Mouse (Mus musculus): ENCODE measurements at regions not wholly inside any gene's neighbourhood (a gene's known extent, or its start where the extent isn't known, plus 50 kb on each side); places are given as distances from the start of the nearest gene placed in this dataset.

GRCm38 (mm10) chr14:102118166-102118565 lies 388.4 kb downstream of the Lmo7 start:
- no peaks in the 10 kb centered on the region for H3K27me3 ChIP-seq (ENCODE audit: low read depth, poor library complexity, severe bottlenecking)
- H3K9me3 ChIP-seq (replicated peaks), result no peaks in the 10 kb centered on the region
- H3K36me3 ChIP-seq, result no peaks in the 10 kb centered on the region
- H3K4me1 ChIP-seq, result no peaks in the 10 kb centered on the region; the same call in 1 of the 2 replicates
- H3K27ac ChIP-seq, result no peak overlapping the region
- DNase-seq (ENCODE audit: low spot score), result no peak
- no peak overlapping the region for H3K4me3 ChIP-seq
- 96% methylated on average over 3 of the region's 3 CpGs for WGBS

GRCm38 (mm10) chr14:102106165-102106564 lies 376.4 kb downstream of the Lmo7 start:
- no peak overlapping the region for H3K27ac ChIP-seq
- H3K36me3 ChIP-seq, result no peaks in the 10 kb centered on the region
- H3K9me3 ChIP-seq (replicated peaks), result no peaks in the 10 kb centered on the region
- H3K4me3 ChIP-seq, result no peak overlapping the region
- 0 out of 2 replicates have a peak, but pooled peaks cover 9% of the 10 kb centered on the region for H3K4me1 ChIP-seq
- DNase-seq (ENCODE audit: low spot score), result no peak
- 84% methylated on average over 3 of the region's 3 CpGs for WGBS
- no peaks in the 10 kb centered on the region for H3K27me3 ChIP-seq (ENCODE audit: low read depth, poor library complexity, severe bottlenecking)

- Histone ChIP-seq H3K4me1 (no peaks in the 10 kb centered on the region), H3K27ac (no peak overlapping the region), H3K36me3 (no peaks in the 10 kb centered on the region), H3K27me3 (ENCODE audit: low read depth, poor library complexity, severe bottlenecking) (no peaks in the 10 kb centered on the region), H3K4me3 (no peak overlapping the region), H3K9me3 (replicated peaks) (no peaks in the 10 kb centered on the region)
- no peak for DNase-seq (ENCODE audit: low spot score)
- 89% methylated on average over 1 of the region's 1 CpGs for WGBS
These were observed 364.3 kb downstream of the Lmo7 start for GRCm38 (mm10) chr14:102094105-102094504.

GRCm38 (mm10) chr14:102092557-102092956 lies 362.8 kb downstream of the Lmo7 start:
- Histone ChIP-seq H3K27me3 (ENCODE audit: low read depth, poor library complexity, severe bottlenecking) (no peaks in the 10 kb centered on the region), H3K27ac (no peak overlapping the region), H3K4me3 (no peak overlapping the region), H3K36me3 (no peaks in the 10 kb centered on the region), H3K4me1 (no peaks in the 10 kb centered on the region), H3K9me3 (replicated peaks) (no peaks in the 10 kb centered on the region)
- 83% methylated on average over 6 of the region's 6 CpGs for WGBS
- no peak for DNase-seq (ENCODE audit: low spot score)

- no peaks in the 10 kb centered on the region for H3K4me1 ChIP-seq
These were observed 319.2 kb downstream of the Lmo7 start for GRCm38 (mm10) chr14:102048932-102049331.

GRCm38 (mm10) chr14:102048485-102048884 lies 318.7 kb downstream of the Lmo7 start:
- WGBS, result 93% methylated on average over 1 of the region's 3 CpGs
- DNase-seq (ENCODE audit: low spot score), result no peak
- no peaks in the 10 kb centered on the region for H3K36me3 ChIP-seq

More at GRCm38 (mm10) chr14:102048932-102049331, 319.2 kb downstream of the Lmo7 start:
- Histone ChIP-seq H3K27ac (no peak overlapping the region), H3K36me3 (no peaks in the 10 kb centered on the region), H3K27me3 (ENCODE audit: low read depth, poor library complexity, severe bottlenecking) (no peaks in the 10 kb centered on the region), H3K9me3 (replicated peaks) (no peaks in the 10 kb centered on the region), H3K4me3 (no peak overlapping the region)
- no peak for DNase-seq (ENCODE audit: low spot score)
- 16% methylated on average over 3 of the region's 3 CpGs for WGBS

GRCm38 (mm10) chr14:102038145-102038544 lies 308.4 kb downstream of the Lmo7 start:
- no peak for DNase-seq (ENCODE audit: low spot score)
- WGBS, result 87% methylated on average over 2 of the region's 2 CpGs
- no peaks in the 10 kb centered on the region for H3K27me3 ChIP-seq (ENCODE audit: low read depth, poor library complexity, severe bottlenecking)
- H3K9me3 ChIP-seq (replicated peaks), result no peaks in the 10 kb centered on the region
- no peaks in the 10 kb centered on the region for H3K36me3 ChIP-seq
- H3K4me3 ChIP-seq, result no peak overlapping the region
- no peak overlapping the region for H3K27ac ChIP-seq
- no peaks in the 10 kb centered on the region for H3K4me1 ChIP-seq

More at GRCm38 (mm10) chr14:102048485-102048884, 318.7 kb downstream of the Lmo7 start:
- Histone ChIP-seq H3K27ac (no peak overlapping the region), H3K9me3 (replicated peaks) (no peaks in the 10 kb centered on the region), H3K4me3 (no peak overlapping the region), H3K27me3 (ENCODE audit: low read depth, poor library complexity, severe bottlenecking) (no peaks in the 10 kb centered on the region), H3K4me1 (no peaks in the 10 kb centered on the region)

GRCm38 (mm10) chr14:102037487-102037886 lies 307.7 kb downstream of the Lmo7 start:
- Histone ChIP-seq H3K4me3 (no peak overlapping the region), H3K27me3 (ENCODE audit: low read depth, poor library complexity, severe bottlenecking) (no peaks in the 10 kb centered on the region), H3K9me3 (replicated peaks) (no peaks in the 10 kb centered on the region), H3K27ac (no peak overlapping the region), H3K36me3 (no peaks in the 10 kb centered on the region), H3K4me1 (no peaks in the 10 kb centered on the region)
- WGBS, result 93% methylated on average over 5 of the region's 5 CpGs
- no peak for DNase-seq (ENCODE audit: low spot score)

- no peak for DNase-seq (ENCODE audit: low spot score)
- H3K27me3 ChIP-seq (ENCODE audit: low read depth, poor library complexity, severe bottlenecking), result no peaks in the 10 kb centered on the region
- H3K4me1 ChIP-seq, result no peaks in the 10 kb centered on the region
- no peak overlapping the region for H3K27ac ChIP-seq
- H3K4me3 ChIP-seq, result no peak overlapping the region
- 79% methylated on average over 10 of the region's 10 CpGs for WGBS
- no peaks in the 10 kb centered on the region for H3K9me3 ChIP-seq (replicated peaks)
- H3K36me3 ChIP-seq, result no peaks in the 10 kb centered on the region
These were observed 301.5 kb downstream of the Lmo7 start for GRCm38 (mm10) chr14:102031047-102031903.

GRCm38 (mm10) chr14:102024646-102025045 lies 294.9 kb downstream of the Lmo7 start:
- WGBS, result 24% methylated on average over 3 of the region's 3 CpGs
- Histone ChIP-seq H3K27me3 (ENCODE audit: low read depth, poor library complexity, severe bottlenecking) (no peaks in the 10 kb centered on the region), H3K4me3 (no peak overlapping the region), H3K27ac (no peak overlapping the region), H3K36me3 (no peaks in the 10 kb centered on the region), H3K9me3 (replicated peaks) (no peaks in the 10 kb centered on the region), H3K4me1 (peaks cover 3% of the 10 kb centered on the region; the same call in 1 of the 2 replicates)
- DNase-seq (ENCODE audit: low spot score), result no peak

GRCm38 (mm10) chr14:102020161-102020605 lies 290.4 kb downstream of the Lmo7 start:
- Histone ChIP-seq H3K27me3 (ENCODE audit: low read depth, poor library complexity, severe bottlenecking) (no peaks in the 10 kb centered on the region), H3K4me3 (no peak overlapping the region), H3K27ac (no peak overlapping the region), H3K9me3 (replicated peaks) (no peaks in the 10 kb centered on the region), H3K36me3 (no peaks in the 10 kb centered on the region), H3K4me1 (peaks cover 3% of the 10 kb centered on the region; the same call in 1 of the 2 replicates)
- DNase-seq (ENCODE audit: low spot score), result no peak
- WGBS, result 82% methylated on average over 8 of the region's 8 CpGs

GRCm38 (mm10) chr14:102019320-102019719 lies 289.6 kb downstream of the Lmo7 start:
- 92% methylated on average over 2 of the region's 2 CpGs for WGBS

GRCm38 (mm10) chr14:102016572-102016971 lies 286.8 kb downstream of the Lmo7 start:
- no peak for DNase-seq (ENCODE audit: low spot score)
- Histone ChIP-seq H3K36me3 (no peaks in the 10 kb centered on the region), H3K9me3 (replicated peaks) (no peaks in the 10 kb centered on the region), H3K4me1 (no peaks in the 10 kb centered on the region), H3K27me3 (ENCODE audit: low read depth, poor library complexity, severe bottlenecking) (no peaks in the 10 kb centered on the region), H3K27ac (no peak overlapping the region), H3K4me3 (no peak overlapping the region)

More at GRCm38 (mm10) chr14:102019320-102019719, 289.6 kb downstream of the Lmo7 start:
- H3K9me3 ChIP-seq (replicated peaks), result no peaks in the 10 kb centered on the region
- no peaks in the 10 kb centered on the region for H3K27me3 ChIP-seq (ENCODE audit: low read depth, poor library complexity, severe bottlenecking)
- H3K36me3 ChIP-seq, result no peaks in the 10 kb centered on the region
- no peaks in the 10 kb centered on the region for H3K4me1 ChIP-seq
- DNase-seq (ENCODE audit: low spot score), result no peak
- H3K4me3 ChIP-seq, result no peak overlapping the region
- H3K27ac ChIP-seq, result no peak overlapping the region

Measured in limb, embryonic 10.5 days (tissue).